Mouse (Mus musculus): ENCODE measurements around the gene Fam57a. TPM values are rescaled to one million over a fixed set of nuclear protein-coding genes. Genes with fewer than 3 reads are reported as not detected.

Gene Fam57a
- polyA plus RNA-seq, 1 experiment from 2014 or later, result 20.8 TPM

GRCm38 (mm10) chr11:76154200-76154599, 25.3 kb upstream of the Fam57a start:
- ATAC-seq, result no peak
- Histone ChIP-seq H3K4me3 (no peak overlapping the region), H3K4me1 (peaks cover 3% of the 10 kb centered on the region), H3K9ac (no peak overlapping the region), H3K36me3 (ENCODE audit: poor library complexity, severe bottlenecking) (peaks cover 53% of the 10 kb centered on the region), H3K27ac (no peak overlapping the region), H3K4me2 (no peak overlapping the region), H3K27me3 (no peaks in the 10 kb centered on the region), H3K9me3 (replicated peaks) (no peaks in the 10 kb centered on the region)
- WGBS, result 96% methylated on average over 2 of the region's 2 CpGs

- H3K4me1 ChIP-seq, result no peaks in the 10 kb centered on the region
- H3K9me3 ChIP-seq (replicated peaks), result no peaks in the 10 kb centered on the region
- ATAC-seq, result no peak
- WGBS, result 91% methylated on average over 2 of the region's 2 CpGs
- no peak overlapping the region for H3K4me2 ChIP-seq
- peaks cover 55% of the 10 kb centered on the region for H3K36me3 ChIP-seq (ENCODE audit: poor library complexity, severe bottlenecking)
- H3K9ac ChIP-seq, result no peak overlapping the region
- H3K4me3 ChIP-seq, result no peak overlapping the region
- no peak overlapping the region for H3K27ac ChIP-seq
- no peaks in the 10 kb centered on the region for H3K27me3 ChIP-seq
Observed at GRCm38 (mm10) chr11:76154861-76155260, 24.6 kb upstream of the Fam57a start.

- no peaks in the 10 kb centered on the region for H3K9me3 ChIP-seq (replicated peaks)
- H3K27me3 ChIP-seq, result no peaks in the 10 kb centered on the region
- no peak overlapping the region for H3K4me3 ChIP-seq
- H3K36me3 ChIP-seq (ENCODE audit: poor library complexity, severe bottlenecking), result peaks cover 81% of the 10 kb centered on the region
- no peaks in the 10 kb centered on the region for H3K4me1 ChIP-seq
- no peak overlapping the region for H3K9ac ChIP-seq
- 86% methylated on average over 2 of the region's 2 CpGs for WGBS
- no peak for ATAC-seq
- H3K27ac ChIP-seq, result no peak overlapping the region
- H3K4me2 ChIP-seq, result no peak overlapping the region
Observed at GRCm38 (mm10) chr11:76158375-76158774, 21.1 kb upstream of the Fam57a start.

GRCm38 (mm10) chr11:76160251-76160650, 19.2 kb upstream of the Fam57a start:
- Histone ChIP-seq H3K27ac (no peak overlapping the region), H3K9me3 (replicated peaks) (no peaks in the 10 kb centered on the region), H3K27me3 (no peaks in the 10 kb centered on the region), H3K4me1 (no peaks in the 10 kb centered on the region), H3K36me3 (ENCODE audit: poor library complexity, severe bottlenecking) (peaks cover 71% of the 10 kb centered on the region), H3K4me2 (no peak overlapping the region), H3K4me3 (no peak overlapping the region), H3K9ac (no peak overlapping the region)
- no peak for ATAC-seq
- 66% methylated on average over 6 of the region's 6 CpGs for WGBS

GRCm38 (mm10) chr11:76166657-76167056, 12.8 kb upstream of the Fam57a start:
- no peaks in the 10 kb centered on the region for H3K9me3 ChIP-seq (replicated peaks)
- no peak overlapping the region for H3K27ac ChIP-seq
- no peak overlapping the region for H3K4me2 ChIP-seq
- no peak overlapping the region for H3K4me3 ChIP-seq
- peaks cover 9% of the 10 kb centered on the region; the same call in 1 of the 2 replicates for H3K4me1 ChIP-seq
- H3K27me3 ChIP-seq, result no peaks in the 10 kb centered on the region
- 91% methylated on average over 4 of the region's 4 CpGs for WGBS
- no peak overlapping the region for H3K9ac ChIP-seq
- H3K36me3 ChIP-seq (ENCODE audit: poor library complexity, severe bottlenecking), result peaks cover 17% of the 10 kb centered on the region
- no peak for ATAC-seq

- 31% methylated on average over 5 of the region's 5 CpGs for WGBS
Observed at GRCm38 (mm10) chr11:76167079-76167765, 12.2 kb upstream of the Fam57a start.

GRCm38 (mm10) chr11:76168976-76169375, 10.5 kb upstream of the Fam57a start:
- H3K27ac ChIP-seq, result no peak overlapping the region
- H3K9me3 ChIP-seq (replicated peaks), result no peaks in the 10 kb centered on the region
- peaks cover 20% of the 10 kb centered on the region for H3K36me3 ChIP-seq (ENCODE audit: poor library complexity, severe bottlenecking)
- WGBS, result 79% methylated on average over 3 of the region's 3 CpGs
- H3K9ac ChIP-seq, result no peak overlapping the region
- H3K4me3 ChIP-seq, result no peak overlapping the region
- no peak for ATAC-seq
- peaks cover 9% of the 10 kb centered on the region; the same call in 1 of the 2 replicates for H3K4me1 ChIP-seq
- no peak overlapping the region for H3K4me2 ChIP-seq
- H3K27me3 ChIP-seq, result no peaks in the 10 kb centered on the region

More at GRCm38 (mm10) chr11:76167079-76167765, 12.2 kb upstream of the Fam57a start:
- H3K4me1 ChIP-seq, result peaks cover 9% of the 10 kb centered on the region; the same call in 1 of the 2 replicates
- no peak for ATAC-seq
- 0 out of 2 replicates have a peak overlapping the region, but pooled peaks have one; percentile 10 for H3K27ac ChIP-seq
- H3K4me2 ChIP-seq, result no peak overlapping the region
- peaks cover 20% of the 10 kb centered on the region for H3K36me3 ChIP-seq (ENCODE audit: poor library complexity, severe bottlenecking)
- H3K9ac ChIP-seq, result no peak overlapping the region
- no peaks in the 10 kb centered on the region for H3K9me3 ChIP-seq (replicated peaks)
- H3K4me3 ChIP-seq, result no peak overlapping the region
- no peaks in the 10 kb centered on the region for H3K27me3 ChIP-seq

- 63% methylated on average over 5 of the region's 5 CpGs for WGBS
- H3K9ac ChIP-seq, result no peak overlapping the region
- no peak for ATAC-seq
- no peak overlapping the region for H3K4me2 ChIP-seq
- H3K4me3 ChIP-seq, result no peak overlapping the region
- H3K36me3 ChIP-seq (ENCODE audit: poor library complexity, severe bottlenecking), result peaks cover 22% of the 10 kb centered on the region
- H3K9me3 ChIP-seq (replicated peaks), result no peaks in the 10 kb centered on the region
- no peaks in the 10 kb centered on the region for H3K27me3 ChIP-seq
- peaks cover 9% of the 10 kb centered on the region; the same call in 1 of the 2 replicates for H3K4me1 ChIP-seq
- H3K27ac ChIP-seq, result peak overlapping the region; percentile 22; the same call in 1 of the 2 replicates
Observed at GRCm38 (mm10) chr11:76170207-76170606, 9.3 kb upstream of the Fam57a start.

GRCm38 (mm10) chr11:76178726-76179494, 561 bp upstream of the Fam57a start:
- WGBS, result 1% methylated on average over 28 of the region's 28 CpGs
- peak; percentile 73; the same call in 1 of the 2 replicates for ATAC-seq

GRCm38 (mm10) chr11:76180146-76180540, 672 bp downstream of the Fam57a start:
- Histone ChIP-seq H3K27me3 (no peaks in the 10 kb centered on the region), H3K4me3 (peak overlapping the region; percentile 96), H3K9me3 (replicated peaks) (no peaks in the 10 kb centered on the region), H3K36me3 (ENCODE audit: poor library complexity, severe bottlenecking) (peaks cover 11% of the 10 kb centered on the region; the same call in 1 of the 2 replicates), H3K27ac (no peak overlapping the region), H3K4me2 (peak overlapping the region; percentile 95), H3K9ac (peak overlapping the region; percentile 79), H3K4me1 (peaks cover 13% of the 10 kb centered on the region)
- no peak for ATAC-seq
- 19% methylated on average over 7 of the region's 7 CpGs for WGBS

More at GRCm38 (mm10) chr11:76178726-76179494, 561 bp upstream of the Fam57a start:
- Histone ChIP-seq H3K36me3 (ENCODE audit: poor library complexity, severe bottlenecking) (peaks cover 13% of the 10 kb centered on the region), H3K4me1 (peaks cover 13% of the 10 kb centered on the region), H3K4me3 (peak overlapping the region; percentile 96), H3K9me3 (replicated peaks) (no peaks in the 10 kb centered on the region), H3K27me3 (no peaks in the 10 kb centered on the region), H3K4me2 (peak overlapping the region; percentile 95), H3K27ac (peak overlapping the region; percentile 59), H3K9ac (peak overlapping the region; percentile 79)

- Histone ChIP-seq H3K4me3 (no peak overlapping the region), H3K27me3 (no peaks in the 10 kb centered on the region), H3K4me2 (no peak overlapping the region), H3K9me3 (replicated peaks) (no peaks in the 10 kb centered on the region), H3K9ac (no peak overlapping the region), H3K27ac (no peak overlapping the region), H3K36me3 (ENCODE audit: poor library complexity, severe bottlenecking) (no peaks in the 10 kb centered on the region), H3K4me1 (peaks cover 7% of the 10 kb centered on the region)
- no peak for ATAC-seq
- WGBS, result 89% methylated on average over 4 of the region's 4 CpGs
Observed at GRCm38 (mm10) chr11:76183745-76184144, 4.3 kb downstream of the Fam57a start.

GRCm38 (mm10) chr11:76186908-76187307, 7.4 kb downstream of the Fam57a start:
- H3K9ac ChIP-seq, result no peak overlapping the region
- no peaks in the 10 kb centered on the region for H3K4me1 ChIP-seq
- H3K9me3 ChIP-seq (replicated peaks), result no peaks in the 10 kb centered on the region
- H3K36me3 ChIP-seq (ENCODE audit: poor library complexity, severe bottlenecking), result no peaks in the 10 kb centered on the region
- no peak overlapping the region for H3K4me2 ChIP-seq
- 80% methylated on average over 6 of the region's 6 CpGs for WGBS
- no peak for ATAC-seq
- no peak overlapping the region for H3K27ac ChIP-seq
- H3K4me3 ChIP-seq, result no peak overlapping the region
- H3K27me3 ChIP-seq, result no peaks in the 10 kb centered on the region

Measured in forebrain, embryonic 13.5 days (tissue).